Mouse (Mus musculus) mouse embryonic stem cell (cell line): Measurements from ENCODE around the gene Hic1.

Source experiments
- in situ Hi-C, 2 experiments: fragments of 300-500 bp; cut with MboI; formaldehyde crosslinking; loops; 1 replicate in 1 of 2; 3 replicates in 1 of 2; pipeline ENCODE4 v1.14.3; 2019 to 2020; ENCODE audit warnings: low sequenced_read_pairs in 2 of 2, low pct_unique_long_range_greater_than_20kb in 1 of 2, mixed read lengths in 1 of 2; ENCODE audit not compliant: unreplicated experiment in 1 of 2

The Hic1 gene

DNA sequence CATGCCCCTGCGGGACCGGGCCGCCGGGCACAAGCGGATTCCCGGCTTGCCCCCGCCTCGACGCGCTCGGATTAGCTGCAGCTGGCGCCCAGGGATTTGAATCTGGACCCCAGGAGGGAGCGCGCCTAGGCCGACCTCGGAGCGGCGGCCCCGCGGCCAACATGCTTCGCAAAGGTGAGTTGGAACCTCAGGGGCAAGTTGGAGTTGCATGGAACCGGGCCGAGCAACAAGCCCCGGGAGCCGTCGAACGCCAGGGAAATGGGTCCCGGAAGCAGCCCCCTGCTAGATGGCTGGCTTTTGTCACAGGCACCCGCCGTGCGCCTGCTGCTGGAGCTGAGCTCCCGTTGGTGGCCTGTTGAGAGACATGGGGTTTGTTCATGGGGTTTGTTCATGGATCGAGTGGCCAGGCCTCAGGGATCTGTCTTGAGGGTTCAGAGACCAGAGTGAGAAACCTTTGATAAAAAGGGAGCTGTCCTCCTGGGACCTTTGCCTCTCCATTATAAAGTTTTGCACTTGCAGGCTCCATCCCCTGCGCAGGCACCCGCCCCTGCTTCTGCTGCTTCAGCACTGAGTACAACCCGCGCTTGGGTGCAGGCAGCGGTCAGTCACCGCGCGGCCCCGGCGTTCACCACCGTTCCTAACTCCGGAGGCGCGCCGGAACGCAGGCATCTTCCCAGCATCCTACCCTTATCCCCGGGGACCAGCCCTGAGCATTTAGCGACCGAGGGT, 25.0 kb upstream of the Hic1 start:
- in situ Hi-C loops: loop anchor here (5.0 to 25.0 kb wide), 2 partner anchors 98 to 218 kb away; partner anchors contain the start of gene Serpinf1 (in 1 of the 2)

DNA sequence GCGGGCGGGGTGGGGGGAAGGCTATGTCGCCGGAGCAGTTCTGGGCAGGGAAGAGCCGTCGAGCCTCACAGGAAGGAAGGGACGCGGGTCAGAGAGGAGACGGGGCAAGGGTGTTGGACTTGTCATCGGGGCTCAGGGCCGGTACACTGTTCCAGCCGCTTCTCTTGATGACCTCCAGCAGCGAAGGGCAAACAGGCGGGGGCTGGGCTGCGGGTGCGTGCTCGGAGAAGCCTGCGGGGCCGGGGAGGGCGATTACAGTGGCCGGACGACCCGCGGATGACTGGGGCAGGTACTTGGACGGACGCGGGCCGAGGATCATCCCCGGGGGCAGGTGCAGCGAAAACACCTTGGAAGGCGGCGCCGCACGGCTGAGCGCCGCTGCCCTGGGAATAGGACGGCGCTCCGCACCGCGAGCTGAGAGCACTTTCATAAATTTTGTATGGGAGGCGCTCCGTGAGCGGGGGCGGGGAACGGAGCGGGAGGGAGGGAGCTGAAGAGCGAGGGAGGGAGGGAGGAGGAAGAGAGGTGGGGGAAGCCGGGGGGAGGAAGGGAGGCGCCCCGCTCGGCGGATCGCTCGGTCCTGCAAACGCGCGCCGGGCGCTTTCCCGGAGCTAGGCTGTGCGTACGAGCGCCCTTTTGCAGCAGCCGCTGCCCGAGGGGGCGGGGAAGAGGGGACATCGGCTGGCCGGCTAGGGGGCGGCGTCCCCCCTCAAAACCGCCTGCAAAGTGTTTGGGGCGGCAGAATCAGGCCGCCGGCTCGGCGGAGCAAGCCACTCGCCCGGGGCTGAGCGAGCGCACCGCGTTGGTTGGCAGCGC, 24.1 kb upstream of the Hic1 start, which contains the start of gene Rtn4rl1:
TSS of gene Rtn4rl1 (plus strand) at position 528 of the 816 bp plus-strand sequence.
- in situ Hi-C loops: loop anchor here (5.0 to 25.0 kb wide), 2 partner anchors 99 to 219 kb away; partner anchors contain the start of gene Serpinf1 (in 1 of the 2)

DNA sequence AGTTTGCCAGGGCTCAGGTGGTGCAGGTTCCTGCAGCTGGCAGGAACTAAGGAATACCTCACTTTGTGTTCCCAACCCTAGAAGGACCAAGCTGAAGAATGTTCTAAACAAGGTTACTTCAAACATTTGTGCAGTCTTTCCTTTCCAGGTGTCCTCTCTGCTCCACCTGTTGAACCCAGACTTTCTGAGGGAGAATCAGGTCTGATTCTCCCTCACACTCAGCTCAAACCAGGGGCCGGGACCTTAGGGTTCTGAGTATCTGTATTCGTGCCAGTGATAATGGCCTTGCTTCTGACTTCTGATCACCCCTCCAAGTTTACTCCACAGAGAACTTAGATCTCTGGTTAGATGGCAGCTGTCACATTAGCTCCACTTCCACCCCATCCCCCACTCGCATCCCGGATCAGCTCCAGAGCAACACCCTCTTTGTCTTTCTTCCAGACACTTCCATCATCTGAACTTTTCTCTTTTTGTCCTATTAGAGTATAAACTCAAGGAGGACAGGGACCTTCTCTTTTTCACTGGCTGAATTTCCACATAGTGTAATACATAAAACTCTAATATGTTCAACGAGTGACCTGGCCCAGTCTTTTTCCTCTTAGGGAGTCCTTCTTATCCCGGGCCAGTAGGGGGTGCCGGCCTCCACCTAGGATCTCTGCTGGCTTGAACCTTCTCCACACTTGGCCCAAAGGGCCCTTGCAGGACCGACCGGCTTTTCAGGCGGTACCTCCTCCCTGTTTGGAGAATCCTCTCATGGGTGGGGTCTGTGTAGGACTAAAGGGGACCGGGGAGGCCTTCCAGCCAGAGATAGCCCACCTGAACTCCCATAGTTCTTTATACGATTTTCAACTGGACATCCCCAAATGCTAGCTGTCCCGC, 23.3 kb upstream of the Hic1 start:
- in situ Hi-C loops: loop anchor here (5.0 to 25.0 kb wide), 2 partner anchors 100 to 220 kb away; partner anchors contain the start of gene Serpinf1 (in 1 of the 2)

DNA sequence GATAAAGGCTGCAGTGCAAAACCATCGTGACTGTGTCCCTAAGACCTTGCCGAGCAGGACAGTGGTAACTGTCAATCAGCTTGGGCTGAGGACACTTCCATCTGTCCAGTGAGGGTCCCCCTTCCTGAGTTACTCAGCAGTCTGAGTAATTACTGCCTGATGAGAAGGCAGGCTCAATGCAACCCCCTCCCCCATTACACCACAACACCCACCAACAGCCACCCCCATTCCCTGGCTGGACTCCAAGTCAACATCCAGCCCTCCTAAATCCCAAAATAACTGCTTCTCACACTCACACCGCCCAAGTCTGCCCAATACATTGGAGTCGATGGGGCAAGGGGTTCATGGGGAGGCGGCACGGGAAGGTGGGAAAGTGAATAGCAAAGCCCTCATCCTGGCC, 22.5 kb upstream of the Hic1 start:
- in situ Hi-C loops: loop anchor here (5.0 to 25.0 kb wide), 2 partner anchors 100 to 220 kb away; partner anchors contain the start of gene Serpinf1 (in 1 of the 2)

DNA sequence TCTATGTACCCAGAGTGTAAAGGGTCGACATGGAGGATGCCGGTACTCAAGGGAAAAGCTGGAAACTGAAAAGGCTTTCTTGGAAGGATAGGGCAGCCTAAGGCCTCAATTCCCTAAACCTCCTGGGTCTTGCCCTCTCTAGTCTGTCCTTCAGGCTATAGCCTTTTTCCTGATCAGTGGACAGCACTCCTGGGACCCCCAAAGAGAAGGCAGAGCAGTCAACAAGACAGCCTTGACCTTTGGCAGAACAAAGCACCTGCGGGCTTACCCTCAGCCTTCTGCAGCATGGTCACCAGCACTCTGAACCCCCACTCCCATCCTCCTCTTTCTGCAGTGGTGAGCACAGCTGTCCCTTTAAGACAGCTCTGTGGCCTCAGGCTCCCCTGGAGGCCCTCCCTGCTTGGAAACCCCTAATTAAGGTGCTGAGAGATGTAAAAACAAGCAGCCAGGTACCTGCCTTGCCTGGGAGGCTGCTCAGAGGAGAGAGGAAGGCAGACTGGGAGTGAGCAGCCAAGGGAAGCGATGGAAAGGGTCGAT, 21.7 kb upstream of the Hic1 start, which contains the start of gene Dph1:
TSS of gene Dph1 (minus strand) at position 337 of the 537 bp plus-strand sequence.
- in situ Hi-C loops: loop anchor here (5.0 to 25.0 kb wide), 2 partner anchors 101 to 221 kb away; partner anchors contain the start of gene Serpinf1 (in 1 of the 2)

DNA sequence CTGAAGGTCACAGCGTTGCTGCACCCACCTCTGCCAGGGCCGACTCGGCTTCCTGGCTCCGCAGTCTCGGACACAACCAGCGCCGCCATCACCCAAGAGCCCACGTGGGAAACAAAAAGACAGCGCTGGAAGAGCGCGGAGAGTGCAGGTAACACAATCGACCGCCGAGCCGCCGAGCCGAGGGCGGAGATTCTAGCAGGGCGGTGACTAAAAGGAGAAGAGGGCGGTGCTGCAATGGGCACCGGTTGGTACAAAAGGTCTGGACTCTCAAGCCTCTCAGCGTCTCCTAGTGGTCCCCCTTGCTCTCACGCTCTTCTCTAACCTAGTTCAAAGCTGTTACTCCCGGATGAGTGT, 21.0 kb upstream of the Hic1 start:
- in situ Hi-C loops: loop anchor here (5.0 to 25.0 kb wide), 2 partner anchors 102 to 222 kb away; partner anchors contain the start of gene Serpinf1 (in 1 of the 2)

DNA sequence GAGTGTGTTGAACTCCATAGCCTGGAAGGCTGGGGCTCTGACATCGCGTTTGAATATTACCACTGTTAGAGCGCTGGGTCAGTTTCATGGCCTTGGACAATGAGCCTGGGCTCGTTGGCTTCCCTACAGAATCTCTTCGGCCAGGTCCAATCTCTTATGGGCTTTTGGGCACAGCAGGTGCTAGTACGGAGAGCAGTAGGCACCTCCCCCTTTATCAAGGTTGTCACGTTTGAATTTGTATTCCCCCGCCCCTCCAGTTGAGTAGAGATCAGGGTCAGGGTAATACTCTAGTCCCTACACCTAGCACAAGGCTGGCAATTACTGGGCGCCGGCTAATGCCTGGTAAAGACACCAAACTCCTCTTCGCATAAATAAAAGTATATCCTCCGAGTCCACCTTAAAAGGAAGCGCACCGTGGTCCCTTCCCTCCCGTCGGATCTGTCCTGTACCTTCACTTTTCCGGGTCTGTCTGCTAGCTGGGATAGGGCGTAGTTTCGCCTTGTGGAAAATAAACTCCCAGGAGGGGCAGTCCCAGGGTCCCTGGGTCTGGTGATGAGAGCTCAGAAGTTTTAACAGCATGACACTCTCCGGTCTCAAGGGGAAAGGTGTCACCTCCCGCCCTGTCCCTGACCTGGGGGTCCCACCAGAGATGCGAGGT, 20.5 kb upstream of the Hic1 start:
- in situ Hi-C loops: loop anchor here (5.0 to 25.0 kb wide), 2 partner anchors 102 to 222 kb away; partner anchors contain the start of gene Serpinf1 (in 1 of the 2)

DNA sequence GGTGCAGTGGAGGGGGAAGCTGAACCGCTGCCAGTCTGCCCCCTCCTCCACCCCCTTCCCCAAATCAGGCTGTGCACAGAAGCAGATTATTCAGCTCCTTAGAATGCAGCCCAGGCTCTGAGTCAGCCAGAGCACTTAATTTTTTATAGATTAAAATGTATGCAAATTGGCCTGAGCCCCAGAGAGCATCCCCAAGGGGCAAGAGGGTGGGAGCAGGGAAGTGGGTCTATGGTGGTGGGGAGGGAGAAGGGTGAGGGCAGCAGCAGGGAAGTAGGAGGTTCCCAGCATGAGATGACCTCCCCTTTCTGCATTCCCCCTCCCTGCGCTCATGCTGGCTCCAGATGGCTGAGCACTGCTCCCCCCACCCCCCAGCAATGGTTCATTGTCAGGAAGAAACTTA, 15.7 kb upstream of the Hic1 start:
- in situ Hi-C loops: loop anchor here in 1 of 2 experiments (25.0 kb wide), 1 partner anchor 227 kb away; the partner anchor contains the start of gene Serpinf1

DNA sequence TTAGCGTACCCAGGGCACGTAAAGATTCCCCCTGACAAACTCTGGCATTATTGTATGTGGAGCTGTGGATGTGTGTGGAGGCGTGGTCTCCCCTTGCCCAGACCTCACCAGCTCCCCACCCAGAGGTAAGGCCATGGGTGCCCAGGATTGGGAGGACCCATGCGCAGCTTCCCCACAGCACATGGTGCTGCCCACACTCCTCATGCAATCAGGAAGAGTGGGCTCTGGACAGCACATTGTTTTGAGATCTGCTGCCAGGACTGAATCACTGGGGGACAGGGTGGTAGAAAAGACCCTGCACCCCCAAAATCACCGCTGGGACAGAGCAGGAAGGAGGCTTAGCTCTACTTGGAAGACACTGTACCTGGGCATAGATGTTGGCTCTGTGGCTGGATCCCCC, 15.3 kb upstream of the Hic1 start:
- in situ Hi-C loops: loop anchor here in 1 of 2 experiments (25.0 kb wide), 1 partner anchor 228 kb away; the partner anchor contains the start of gene Serpinf1

DNA sequence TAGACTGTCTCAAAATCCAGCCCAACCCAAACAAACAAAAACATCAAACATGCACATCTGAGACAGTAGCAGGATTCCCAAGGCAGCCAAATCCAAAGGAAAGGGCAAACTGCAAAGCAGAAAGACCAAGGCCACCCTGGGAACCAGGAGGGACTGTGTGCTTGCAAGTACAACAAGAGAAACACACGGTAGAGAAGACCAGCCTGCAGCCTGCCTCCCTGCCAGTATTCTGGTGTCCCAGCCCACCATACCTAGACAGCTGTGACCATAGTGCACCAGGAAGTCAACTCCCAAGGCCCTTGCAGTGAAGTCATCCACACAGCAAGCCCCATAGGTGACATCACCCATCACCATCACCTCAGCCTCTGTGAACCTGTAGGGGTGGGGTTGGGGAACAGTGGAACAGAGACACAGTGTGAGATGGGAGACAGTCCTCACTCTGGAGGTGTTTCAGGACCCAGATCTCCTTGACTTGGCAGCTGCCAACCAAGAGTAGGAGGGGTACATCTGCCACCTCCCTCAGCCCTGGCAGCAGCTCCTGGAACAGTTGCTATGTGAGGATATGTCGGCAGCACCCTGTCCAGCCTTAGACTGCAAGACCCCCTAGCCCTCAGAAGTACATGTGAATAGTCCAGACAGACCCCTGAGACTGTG, 14.7 kb upstream of the Hic1 start:
- in situ Hi-C loops: loop anchor here in 1 of 2 experiments (25.0 kb wide), 1 partner anchor 228 kb away; the partner anchor contains the start of gene Serpinf1

DNA sequence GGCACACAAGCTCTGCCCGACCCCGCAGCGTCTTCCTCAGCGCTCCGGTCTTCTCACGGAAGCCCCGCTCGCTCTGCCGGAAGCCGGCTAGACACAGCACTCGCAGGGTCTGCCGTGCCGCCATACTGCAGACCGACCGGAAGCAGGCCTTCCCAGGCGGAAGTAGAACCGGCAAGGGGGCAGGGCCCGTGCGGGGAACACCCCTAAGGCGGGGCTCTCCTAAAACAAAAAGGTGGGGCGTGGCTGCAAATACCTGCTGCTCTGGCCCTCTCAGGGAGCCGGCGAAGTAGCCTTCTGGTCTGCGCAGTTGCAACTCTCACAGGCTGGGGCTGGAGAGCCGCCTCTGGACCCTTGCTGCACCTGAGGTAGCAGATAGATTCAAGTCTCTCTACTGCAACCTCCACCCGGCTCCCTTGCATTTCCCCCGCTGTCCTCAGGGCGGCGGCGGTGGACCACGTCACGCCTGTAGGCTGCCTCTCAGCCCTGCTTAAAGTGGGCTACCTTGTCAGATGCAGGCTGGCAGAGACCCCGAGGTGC, 9.4 kb upstream of the Hic1 start, which contains the start of gene Ovca2:
TSS of gene Ovca2 (minus strand) at position 164 of the 537 bp plus-strand sequence.
- in situ Hi-C loops: loop anchor here in 1 of 2 experiments (25.0 kb wide), 1 partner anchor 234 kb away; the partner anchor contains the start of gene Serpinf1

DNA sequence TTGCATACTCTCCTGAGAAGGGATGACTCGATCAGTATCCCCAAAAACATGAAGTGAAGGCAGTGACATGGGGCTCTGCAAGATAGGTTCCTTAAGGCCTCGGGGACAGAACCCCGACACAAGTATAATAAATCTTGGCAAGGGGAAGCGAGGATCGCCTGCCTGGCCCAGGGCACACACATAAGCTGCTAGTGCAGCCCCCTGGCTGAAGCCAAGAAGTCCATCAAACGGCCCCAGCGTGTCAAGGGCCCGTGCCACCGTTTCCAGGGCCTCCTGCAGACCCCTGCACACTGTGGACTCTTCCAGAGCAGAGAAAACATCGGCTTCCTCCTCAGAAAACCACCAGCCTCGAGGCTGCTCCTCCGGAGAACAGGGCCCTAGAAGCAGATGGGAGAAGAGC, 8.7 kb upstream of the Hic1 start:
- in situ Hi-C loops: loop anchor here in 1 of 2 experiments (25.0 kb wide), 1 partner anchor 234 kb away; the partner anchor contains the start of gene Serpinf1

DNA sequence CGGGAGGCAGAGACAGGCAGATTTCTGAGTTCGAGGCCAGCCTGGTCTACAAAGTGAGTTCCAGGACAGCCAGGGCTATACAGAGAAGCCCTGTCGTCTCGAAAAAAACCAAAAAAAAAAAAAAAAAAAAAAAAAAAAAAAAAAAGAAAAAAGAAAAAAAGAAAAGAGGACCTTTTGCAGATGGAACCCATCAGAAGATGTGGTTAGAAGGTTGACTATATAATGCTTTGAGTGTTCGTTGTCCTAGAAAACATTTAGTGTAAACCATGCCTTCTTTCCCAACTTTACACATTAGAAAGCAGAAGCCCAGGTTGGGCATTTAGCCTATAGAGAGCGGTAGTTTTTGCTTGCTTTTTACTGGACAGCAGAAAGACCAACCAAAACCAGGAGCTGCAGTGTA, 5.3 kb upstream of the Hic1 start:
- in situ Hi-C loops: loop anchor here in 1 of 2 experiments (25.0 kb wide), 1 partner anchor 187 kb away; no protein-coding TSS in a partner anchor

DNA sequence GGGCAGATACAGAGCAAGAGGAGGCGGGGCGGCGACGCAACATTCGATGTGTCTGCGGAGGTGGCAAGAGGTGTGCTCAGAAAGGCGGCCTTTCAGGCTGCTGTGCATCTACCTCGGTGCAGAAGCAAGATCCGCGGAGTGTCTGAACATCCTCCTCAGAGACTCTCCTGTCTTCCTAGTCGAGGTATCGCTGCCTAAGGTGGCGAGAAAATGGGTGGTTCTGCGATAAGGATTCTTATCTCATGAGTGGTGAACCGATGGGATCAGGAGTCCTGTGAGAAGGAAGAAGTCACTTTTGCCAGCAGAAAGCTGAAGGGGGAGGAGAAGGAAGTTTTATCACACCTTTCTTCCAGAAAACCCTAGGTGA, 4.5 kb upstream of the Hic1 start:
- in situ Hi-C loops: loop anchor here in 1 of 2 experiments (25.0 kb wide), 1 partner anchor 186 kb away; no protein-coding TSS in a partner anchor

DNA sequence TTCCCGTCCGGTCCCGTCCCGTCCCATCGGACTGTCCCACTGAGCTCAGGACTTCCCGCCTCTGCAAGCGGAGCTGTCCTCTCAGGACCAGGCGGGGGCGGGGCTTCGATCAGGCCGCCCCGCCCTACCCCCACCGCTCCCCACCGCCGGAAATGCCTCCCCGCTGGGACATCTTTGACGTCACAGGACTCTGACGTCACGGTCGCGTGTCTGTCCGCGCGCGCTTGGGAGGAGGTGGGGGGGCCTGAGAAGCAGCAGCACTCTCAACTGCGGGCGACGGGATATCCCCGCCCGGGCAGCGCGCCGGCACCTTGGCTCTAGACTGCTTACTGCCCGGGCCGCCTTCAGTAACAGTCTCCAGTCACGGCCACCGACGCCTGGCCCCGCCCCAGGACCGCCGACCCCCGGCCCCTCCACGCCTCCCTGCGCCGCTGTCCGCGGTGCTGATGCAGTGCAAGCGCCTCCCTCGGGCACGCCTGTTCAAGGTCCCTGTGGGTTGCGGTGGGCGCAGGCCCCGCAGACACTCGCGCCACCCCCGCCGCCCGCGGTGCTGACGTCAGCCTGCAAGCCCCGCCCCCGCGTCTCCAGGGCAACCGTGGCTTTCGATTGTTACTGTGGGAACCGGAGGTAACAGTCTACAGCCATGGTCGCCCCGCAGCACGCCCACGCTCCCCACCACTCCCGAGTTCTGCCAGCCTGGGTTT, 3.9 kb upstream of the Hic1 start:
- in situ Hi-C loops: loop anchor here in 1 of 2 experiments (25.0 kb wide), 1 partner anchor 186 kb away; no protein-coding TSS in a partner anchor
